Mouse (Mus musculus): ENCODE results near the gene Strc. TPM values are rescaled to one million over a fixed set of nuclear protein-coding genes. Genes with fewer than 3 reads are reported as not detected.

The Strc gene
- total RNA-seq, 2 experiments from 2014 or later, result not detected

DNA sequence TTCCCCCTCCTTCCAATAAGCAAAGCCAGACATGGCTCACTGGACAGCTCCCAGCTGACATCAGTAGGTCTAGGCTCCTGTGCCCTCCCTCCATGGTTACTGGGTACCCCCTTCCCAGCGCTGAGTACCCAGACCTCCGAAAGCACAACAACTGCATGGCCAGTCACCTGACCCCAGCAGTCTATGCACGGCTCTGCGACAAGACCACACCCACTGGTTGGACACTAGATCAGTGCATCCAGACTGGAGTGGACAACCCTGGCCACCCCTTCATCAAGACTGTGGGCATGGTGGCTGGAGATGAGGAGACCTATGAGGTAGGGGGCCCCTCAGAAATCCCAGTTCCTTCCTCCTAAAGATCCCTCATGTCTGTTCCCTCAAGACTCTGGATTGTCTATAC is 27.5 kb downstream of the Strc start:
- intact Hi-C loops (cut with DNase I), result loop anchor here (5.0 kb wide), 1 partner anchor 38 kb away; no protein-coding TSS in a partner anchor

DNA sequence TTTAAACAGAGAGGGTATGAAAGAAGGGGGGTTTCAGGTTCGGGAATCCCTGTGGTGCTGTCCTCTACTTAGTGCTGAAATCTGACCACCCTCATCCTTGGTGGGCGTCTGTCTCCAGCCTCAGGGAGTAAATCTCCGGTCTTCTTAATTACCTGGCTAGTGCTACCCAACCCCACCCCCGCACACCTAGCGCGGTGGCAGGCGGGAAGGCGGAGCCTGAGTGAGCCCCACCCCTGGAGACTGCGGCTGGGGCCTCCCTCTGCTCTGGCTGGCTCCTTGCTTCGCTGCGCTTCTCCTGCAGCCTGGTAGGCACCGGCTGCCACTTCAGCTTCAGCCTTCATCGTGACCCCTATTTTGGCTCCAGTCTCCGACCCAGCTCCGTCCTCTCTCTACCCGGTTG is 28.6 kb downstream of the Strc start:
- intact Hi-C loops (cut with DNase I), result loop anchor here (5.0 kb wide), 1 partner anchor 39 kb away; no protein-coding TSS in a partner anchor
- peak; percentile 70 to 84 for DNase-seq (ENCODE audit: extremely low spot score in 1 of 2, low spot score in 2 of 2)

More for the DNA sequence above, 27.5 kb downstream of the Strc start:
- no peak for DNase-seq (ENCODE audit: extremely low spot score in 1 of 2, low spot score in 2 of 2)

DNA sequence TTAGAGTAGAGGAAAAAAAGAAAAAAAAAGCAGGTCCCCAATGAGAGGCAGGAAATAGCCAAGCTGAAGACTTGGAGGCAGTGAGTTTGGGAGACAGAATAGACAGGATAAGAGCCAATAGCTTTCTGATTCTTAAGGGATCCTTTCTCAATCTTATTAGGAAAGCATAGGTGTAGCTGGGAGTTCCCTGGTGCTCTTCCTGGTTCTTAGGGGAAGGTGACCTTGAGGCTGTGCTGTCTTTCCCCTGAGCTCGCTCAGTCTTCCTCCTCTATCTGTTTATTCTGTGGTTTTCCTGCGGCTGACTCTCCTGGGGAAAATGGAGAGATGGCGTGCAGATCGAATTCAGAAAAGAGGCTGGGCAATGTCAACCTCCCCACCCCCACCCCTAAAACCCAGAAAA is 29.0 kb downstream of the Strc start:
- no peak for DNase-seq (ENCODE audit: extremely low spot score in 1 of 2, low spot score in 2 of 2)
- intact Hi-C loops (cut with DNase I), result loop anchor here (5.0 kb wide), 1 partner anchor 39 kb away; no protein-coding TSS in a partner anchor

- DNase-seq (ENCODE audit: extremely low spot score in 1 of 2, low spot score in 2 of 2), result no peak
- intact Hi-C loops (cut with DNase I), result loop anchor here (5.0 kb wide), 1 partner anchor 40 kb away; no protein-coding TSS in a partner anchor
Observed at GRCm38 (mm10) chr2:121357494-121357893, 29.5 kb downstream of the Strc start, which contains the start of gene Ckmt1. Gene Ckmt1, plus strand, starts transcription at chr2:121357714.

- intact Hi-C loops (cut with DNase I), result loop anchor here (5.0 kb wide), 1 partner anchor 42 kb away; no protein-coding TSS in a partner anchor
- DNase-seq (ENCODE audit: extremely low spot score in 1 of 2, low spot score in 2 of 2), result peak; percentile 98
Observed at GRCm38 (mm10) chr2:121354820-121355592, 32.0 kb downstream of the Strc start, which contains the start of gene Ppip5k1. Gene Ppip5k1, minus strand, starts transcription at chr2:121355396.

- intact Hi-C loops (cut with DNase I), result no loop called here
- DNase-seq (ENCODE audit: extremely low spot score in 1 of 2, low spot score in 2 of 2), result no peak
Observed at GRCm38 (mm10) chr2:121354378-121354777, 32.6 kb downstream of the Strc start.

GRCm38 (mm10) chr2:121353156-121353555 is 33.8 kb downstream of the Strc start:
- intact Hi-C loops (cut with DNase I), result no loop called here
- DNase-seq (ENCODE audit: extremely low spot score in 1 of 2, low spot score in 2 of 2), result no peak

GRCm38 (mm10) chr2:121339057-121339456 is 47.9 kb downstream of the Strc start:
- intact Hi-C loops (cut with DNase I), result no loop called here

DNA sequence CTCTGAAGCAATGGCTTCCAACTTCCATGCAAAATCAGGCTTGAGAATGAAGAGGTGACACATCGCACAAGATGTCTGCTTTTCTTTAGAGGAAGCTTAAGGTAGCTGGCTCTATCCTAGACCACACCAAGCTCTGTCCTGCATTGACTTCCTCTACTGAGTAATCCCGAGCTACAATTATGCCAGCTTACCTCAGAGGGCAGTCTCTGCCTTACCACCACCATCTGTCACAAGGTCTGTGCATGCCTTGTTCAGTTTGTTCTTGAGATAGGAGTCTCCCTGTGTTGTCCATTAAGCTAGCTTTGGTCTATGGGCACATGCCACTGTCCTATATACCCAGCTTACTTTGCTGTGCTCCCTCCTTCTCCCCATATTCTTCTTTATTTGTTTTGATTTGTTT is 57.5 kb downstream of the Strc start:
- intact Hi-C loops (cut with DNase I), result no loop called here
- no peak for DNase-seq (ENCODE audit: extremely low spot score in 1 of 2, low spot score in 2 of 2)

More at GRCm38 (mm10) chr2:121339057-121339456, 47.9 kb downstream of the Strc start:
- DNase-seq (ENCODE audit: extremely low spot score in 1 of 2, low spot score in 2 of 2), result no peak

GRCm38 (mm10) chr2:121323693-121324470 is 63.1 kb downstream of the Strc start:
- no peak for DNase-seq (ENCODE audit: extremely low spot score in 1 of 2, low spot score in 2 of 2)
- intact Hi-C loops (cut with DNase I), result no loop called here

- intact Hi-C loops (cut with DNase I), result no loop called here
Observed at GRCm38 (mm10) chr2:121323041-121323440, 63.9 kb downstream of the Strc start.

DNA sequence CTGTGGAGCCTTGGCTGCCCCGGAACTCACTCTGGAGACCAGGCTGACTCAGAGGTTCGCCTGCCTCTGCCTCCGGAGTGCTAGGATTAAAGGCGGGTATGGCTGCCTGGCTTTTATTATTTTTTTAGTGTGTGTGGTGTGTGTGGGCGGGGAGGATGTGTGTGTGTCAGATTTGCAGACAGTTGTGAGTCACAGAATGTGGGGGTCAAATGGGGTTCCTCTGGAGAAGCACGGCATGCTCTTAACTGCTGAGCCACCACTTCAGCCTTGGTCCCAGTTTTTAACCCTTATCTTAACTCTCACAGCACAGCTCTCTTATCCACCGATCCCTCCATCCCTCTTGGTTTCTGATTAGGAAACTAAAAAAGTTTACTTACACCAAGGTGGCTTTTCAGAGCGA is 70.7 kb downstream of the Strc start:
- DNase-seq (ENCODE audit: extremely low spot score in 1 of 2, low spot score in 2 of 2), result no peak
- intact Hi-C loops (cut with DNase I), result no loop called here

More at GRCm38 (mm10) chr2:121323041-121323440, 63.9 kb downstream of the Strc start:
- no peak for DNase-seq (ENCODE audit: extremely low spot score in 1 of 2, low spot score in 2 of 2)

Other genes starting within 250 kb of the Strc start
- 10 to 100 TPM; 17.7 to 17.8 TPM for gene Adal, start 246.7 kb downstream of the Strc start, total RNA-seq (2021)
- 1 to 10 TPM; 8.0 to 8.9 TPM for gene Lcmt2, start 246.5 kb downstream of the Strc start, total RNA-seq (2021)
- 10 to 100 TPM; 31.8 to 32.2 TPM for gene Tubgcp4, start 216.5 kb downstream of the Strc start, total RNA-seq (2021)
- gene Zscan29, start 216.0 kb downstream of the Strc start, total RNA-seq (2021), result 1 to 10 TPM; 4.7 to 5.7 TPM
- 100 to 1,000 TPM; 173 to 183 TPM for gene Trp53bp1, start 115.8 kb downstream of the Strc start, total RNA-seq (2021)
- 100 to 1,000 TPM; 391 to 400 TPM for gene Map1a, start 97.6 kb downstream of the Strc start, total RNA-seq (2021)
- 10 to 100 TPM; 50.4 to 55.7 TPM for gene Ppip5k1, start 31.8 kb downstream of the Strc start, total RNA-seq (2021)
- 100 to 1,000 TPM; 311 to 312 TPM for gene Ckmt1, start 29.5 kb downstream of the Strc start, total RNA-seq (2021)
- gene Pdia3, start 26.6 kb upstream of the Strc start, total RNA-seq (2021), result 100 to 1,000 TPM; 198 to 214 TPM
- 1 to 10 TPM; 4.5 to 4.8 TPM for gene Catsper2, start 26.6 kb upstream of the Strc start, total RNA-seq (2021)
- gene Ell3, start 57.1 kb upstream of the Strc start, total RNA-seq (2021), result not detected
- 100 to 1,000 TPM; 129 to 153 TPM for gene Serf2, start 62.0 kb upstream of the Strc start, total RNA-seq (2021)
- gene Hypk, start 66.1 kb upstream of the Strc start, total RNA-seq (2021), result 10 to 100 TPM; 23.7 to 25.8 TPM
- gene Serinc4, start 69.6 kb upstream of the Strc start, total RNA-seq (2021), result 1 to 10 TPM; 1.2 to 1.3 TPM
- 10 to 100 TPM; 35.1 to 37.0 TPM for gene Mfap1b, start 86.9 kb upstream of the Strc start, total RNA-seq (2021)
- 10 to 100 TPM; 31.2 to 32.7 TPM for gene Mfap1a, start 119.5 kb upstream of the Strc start, total RNA-seq (2021)
- 1 to 10 TPM; 4.2 to 4.4 TPM for gene Wdr76, start 119.6 kb upstream of the Strc start, total RNA-seq (2021)